Mouse (Mus musculus): ENCODE measurements around the gene Fam8a1.

DNA sequence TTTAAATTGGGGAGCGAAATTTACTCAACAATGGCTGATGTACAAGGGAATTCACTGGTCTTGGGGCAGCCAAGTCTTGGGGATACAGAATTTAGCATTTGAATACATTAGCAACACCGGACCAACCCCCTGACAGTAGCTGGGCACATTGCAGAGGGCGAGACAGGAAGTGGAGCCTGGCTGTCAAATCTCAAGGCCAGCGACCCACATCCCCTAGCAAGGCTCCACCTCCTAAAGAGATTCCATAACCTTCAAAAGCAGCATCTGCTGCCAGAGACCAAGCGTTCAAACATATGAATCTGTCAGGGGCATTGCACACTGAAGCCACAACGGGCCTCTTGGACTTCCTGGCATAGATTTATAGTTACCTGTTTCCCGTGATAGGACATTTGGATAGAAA is 17.5 kb upstream of the Fam8a1 start:
- TF ChIP-seq EP300 (IDR thresholded peaks at IDR 0.05; ENCODE audit: insufficient read depth, low read depth, low read length) = no peak
- TF ChIP-seq CTCF (IDR thresholded peaks at IDR 0.05; ENCODE audit: low read depth, low read length) = no peak
- TF ChIP-seq POLR2A (IDR thresholded peaks at IDR 0.05; ENCODE audit: insufficient read depth, low read length) = no peak

Measured in ES-Bruce4 (cell line).